Mouse (Mus musculus): Measurements from ENCODE around the gene Ubl7.

The Ubl7 gene

GRCm38 (mm10) chr9:57921491-57922060 is 10.8 kb downstream of the Ubl7 start:
- no peak for DNase-seq (ENCODE audit: low spot score)

GRCm38 (mm10) chr9:57922381-57922780 is 11.6 kb downstream of the Ubl7 start:
- DNase-seq (ENCODE audit: low spot score): no peak

- no peak for DNase-seq (ENCODE audit: low spot score)
These were observed 12.3 kb downstream of the Ubl7 start for GRCm38 (mm10) chr9:57923046-57923445.

- DNase-seq (ENCODE audit: low spot score): no peak
These were observed 20.5 kb downstream of the Ubl7 start for GRCm38 (mm10) chr9:57931166-57931767.

GRCm38 (mm10) chr9:57932253-57932652 is 21.5 kb downstream of the Ubl7 start:
- no peak for DNase-seq (ENCODE audit: low spot score)

- DNase-seq (ENCODE audit: low spot score): no peak
These were observed 22.2 kb downstream of the Ubl7 start for GRCm38 (mm10) chr9:57932831-57933602.

GRCm38 (mm10) chr9:57935683-57936437 is 25.1 kb downstream of the Ubl7 start:
- peak; percentile 92 for DNase-seq (ENCODE audit: low spot score)

- no peak for DNase-seq (ENCODE audit: low spot score)
These were observed 26.4 kb downstream of the Ubl7 start for GRCm38 (mm10) chr9:57937171-57937570.

GRCm38 (mm10) chr9:57937651-57938050 is 26.9 kb downstream of the Ubl7 start:
- DNase-seq (ENCODE audit: low spot score): no peak

GRCm38 (mm10) chr9:57938225-57939055 is 27.7 kb downstream of the Ubl7 start:
- DNase-seq (ENCODE audit: low spot score): no peak

GRCm38 (mm10) chr9:57939431-57940348 is 28.9 kb downstream of the Ubl7 start, which contains the start of gene Sema7a:
Sema7a (plus strand) TSS chr9:57940112.
- DNase-seq (ENCODE audit: low spot score): peak; percentile 80

GRCm38 (mm10) chr9:57940349-57940794 is 29.6 kb downstream of the Ubl7 start:
- DNase-seq (ENCODE audit: low spot score): peak; percentile 28

GRCm38 (mm10) chr9:57940861-57941638 is 30.3 kb downstream of the Ubl7 start:
- peak; percentile 30 for DNase-seq (ENCODE audit: low spot score)

- no peak for DNase-seq (ENCODE audit: low spot score)
These were observed 31.3 kb downstream of the Ubl7 start for GRCm38 (mm10) chr9:57942039-57942438.

GRCm38 (mm10) chr9:57943067-57943466 is 32.3 kb downstream of the Ubl7 start:
- no peak for DNase-seq (ENCODE audit: low spot score)

GRCm38 (mm10) chr9:57944572-57944971 is 33.8 kb downstream of the Ubl7 start:
- peak; percentile 81 for DNase-seq (ENCODE audit: low spot score)

GRCm38 (mm10) chr9:57945771-57946616 is 35.2 kb downstream of the Ubl7 start:
- no peak for DNase-seq (ENCODE audit: low spot score)

GRCm38 (mm10) chr9:57947381-57948030 is 36.7 kb downstream of the Ubl7 start:
- DNase-seq (ENCODE audit: low spot score): no peak

All from embryo, embryonic 10 days (tissue).